Mouse (Mus musculus) heart, adult 2 months (tissue): ENCODE data around the gene Trpc4ap.

ENCODE experiments used
- EP300 ChIP-seq: fragments of 200-500 bp; IDR thresholded peaks from 2 replicates; pipeline ENCODE4 v1.6.1; 2011; ENCODE audit warnings: low read depth, low read length, control low read depth; ENCODE audit not compliant: insufficient read depth
- POLR2A ChIP-seq: fragments of 200-500 bp; IDR thresholded peaks from 2 replicates; pipeline ENCODE4 v1.6.1; 2011; ENCODE audit warnings: mild to moderate bottlenecking, low read depth, low read length, control low read depth; ENCODE audit not compliant: insufficient read depth

DNA sequence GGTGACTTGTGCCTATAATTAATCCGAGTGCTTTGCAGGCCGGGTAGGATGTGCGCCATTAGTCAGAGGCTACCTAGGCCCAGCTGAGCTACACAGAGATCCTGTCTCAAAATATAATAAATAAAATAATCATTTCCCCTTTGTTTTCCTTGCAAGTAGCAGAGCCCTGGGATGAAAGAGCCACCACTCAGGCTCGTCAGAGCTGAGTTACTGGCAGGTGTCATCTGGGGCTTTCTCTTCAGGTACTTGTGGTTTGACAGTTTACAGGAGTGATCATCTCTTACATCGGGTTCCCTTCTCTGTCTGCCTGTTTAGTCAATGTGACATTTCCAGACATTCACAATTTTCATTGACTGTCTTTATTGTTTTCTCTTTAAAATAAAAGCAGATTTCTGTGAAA lies 5.6 kb downstream of the Trpc4ap start:
- TF ChIP-seq EP300 (no peak), POLR2A (no peak)
